In genomic region chr7:84254916-84255315, GRCm38 (mm10) we compare ENCODE assay signal across 23 mouse cellular contexts.
DNase-seq lines count a peak whose midpoint lies in the region; ATAC-seq and TF ChIP-seq lines count a peak whose summit lies in the region.
"Had no signal": no experiment of that assay in that cellular context is flagged by ENCODE, and none has a peak within 500 bp of the region (broad histone marks: within the 10 kb centered on the region; RNA-seq: fewer than 3 reads in every experiment).

No protein-coding gene starts in this region.

- 0 out of 2 replicates have a peak overlapping the region, but pooled peaks have one; percentile 5 for H3K27ac ChIP-seq in lung, embryonic 15.5 days
- H3K27ac ChIP-seq in CH12.LX (ENCODE audit: insufficient read depth, low read depth), result peak overlapping the region; percentile 72
- no peak overlapping the region for H3K27ac ChIP-seq in embryonic facial prominence, embryonic 14.5 days (replicated peaks; ENCODE audit: low read depth, low read length)
- H3K27ac ChIP-seq: embryonic facial prominence, embryonic 15.5 days; heart, embryonic 13.5 days; hindbrain, embryonic 12.5 days; hindbrain, embryonic 15.5 days had no signal

- peak; percentile 74 for TF ChIP-seq EP300 in CH12.LX (IDR thresholded peaks at IDR 0.05; ENCODE audit: low read length)

- 54% methylated on average over 8 of the region's 8 CpGs for WGBS in lung, embryonic 15.5 days
- WGBS in lung, adult 2 months, result 65% methylated on average over 8 of the region's 8 CpGs
- 67% methylated on average over 8 of the region's 8 CpGs for WGBS in embryonic facial prominence, embryonic 14.5 days

- H3K9me3 ChIP-seq in lung, embryonic 15.5 days, result no peaks in the 10 kb centered on the region
- no peaks in the 10 kb centered on the region for H3K9me3 ChIP-seq in CH12.LX (replicated peaks; ENCODE audit: low read length)
- no peaks in the 10 kb centered on the region for H3K9me3 ChIP-seq in embryonic facial prominence, embryonic 14.5 days (ENCODE audit: control insufficient read depth, low read length)
- H3K9me3 ChIP-seq: embryonic facial prominence, embryonic 15.5 days; G1E; heart, embryonic 13.5 days; hindbrain, embryonic 12.5 days; hindbrain, embryonic 15.5 days had no signal

- no peak overlapping the region for H3K4me3 ChIP-seq in lung, embryonic 15.5 days
- no peak overlapping the region for H3K4me3 ChIP-seq in lung, adult 2 months (replicated peaks; ENCODE audit: extremely low read depth, low read depth, low read length)
- no peak overlapping the region for H3K4me3 ChIP-seq in CH12.LX (replicated peaks in 1 of 3; ENCODE audit: low read depth in 2 of 3, low read length in 2 of 3, poor library complexity in 1 of 3)
- H3K4me3 ChIP-seq in embryonic facial prominence, embryonic 14.5 days (ENCODE audit: low read depth, low read length), result no peak overlapping the region
- H3K4me3 ChIP-seq: embryonic facial prominence, embryonic 15.5 days; heart, embryonic 13.5 days; hindbrain, embryonic 12.5 days; hindbrain, embryonic 15.5 days had no signal

- TF ChIP-seq CTCF in lung, adult 2 months (IDR thresholded peaks at IDR 0.05; ENCODE audit: insufficient read depth, low read length), result no peak
- TF ChIP-seq CTCF in CH12.LX (conservative IDR thresholded peaks at IDR 0.05 in 1 of 2, IDR thresholded peaks at IDR 0.05 in 1 of 2; ENCODE audit: low read depth in 2 of 2, low read length in 2 of 2), result no peak

- no peaks in the 10 kb centered on the region for H3K27me3 ChIP-seq in lung, embryonic 15.5 days
- H3K27me3 ChIP-seq in CH12.LX (replicated peaks), result no peaks in the 10 kb centered on the region
- H3K27me3 ChIP-seq in embryonic facial prominence, embryonic 14.5 days (replicated peaks; ENCODE audit: control insufficient read depth, insufficient read depth, low read length), result no peaks in the 10 kb centered on the region
- H3K27me3 ChIP-seq: embryonic facial prominence, embryonic 15.5 days; heart, embryonic 13.5 days; hindbrain, embryonic 12.5 days; hindbrain, embryonic 15.5 days; Patski had no signal

- H3K36me3 ChIP-seq in lung, embryonic 15.5 days, result no peaks in the 10 kb centered on the region
- H3K36me3 ChIP-seq in CH12.LX (replicated peaks in 1 of 2; ENCODE audit: control insufficient read depth in 1 of 2, insufficient read depth in 1 of 2, low read length in 1 of 2), result no peaks in the 10 kb centered on the region
- H3K36me3 ChIP-seq in embryonic facial prominence, embryonic 14.5 days (ENCODE audit: control insufficient read depth, insufficient read depth, low read length), result 0 out of 2 replicates have a peak, but pooled peaks cover 4% of the 10 kb centered on the region
- H3K36me3 ChIP-seq: embryonic facial prominence, embryonic 15.5 days; G1E had no signal

- dilution Hi-C loops in CH12.LX (cut with MboI; ENCODE audit: extremely low pct_ligation_motif_present, extremely low pct_unique_long_range_greater_than_20kb, low sequenced_read_pairs), result no loop called here

- no peak overlapping the region for H3K9ac ChIP-seq in lung, embryonic 15.5 days
- no peak overlapping the region for H3K9ac ChIP-seq in CH12.LX (ENCODE audit: insufficient read depth, low read depth)
- no peak overlapping the region for H3K9ac ChIP-seq in embryonic facial prominence, embryonic 14.5 days (ENCODE audit: low read depth, low read length)
- H3K9ac ChIP-seq: embryonic facial prominence, embryonic 15.5 days; forebrain, postnatal 0 days; heart, embryonic 13.5 days; hindbrain, embryonic 12.5 days; hindbrain, embryonic 15.5 days had no signal

- DNase-seq in embryo, embryonic 10 days (ENCODE audit: low spot score), result peak; percentile 18
- no peak for DNase-seq in embryo, embryonic 10.5 days (ENCODE audit: low spot score)
- no peak for DNase-seq in lung, adult 2 months
- DNase-seq in CH12.LX (ENCODE audit: extremely low read depth), result peak; percentile 47
- DNase-seq in embryonic facial prominence, embryonic 14.5 days (ENCODE audit: low spot score), result peak; percentile 60
- no peak for DNase-seq in kidney, postnatal 14 days
- no peak for DNase-seq in heart, postnatal 10 days
- DNase-seq: adrenal gland, postnatal 10 days; adrenal gland, postnatal 36 days; cerebellum, adult 18-20 months; cerebellum, adult 9-10 months; cerebellum, postnatal 14 days; forebrain, postnatal 0 days; gastrocnemius, postnatal 25 days; heart, adult 18-20 months had no signal

- ATAC-seq in lung, embryonic 15.5 days (ENCODE audit: borderline replicate concordance, extremely low read depth, low FRiP score, low TSS enrichment), result peak; percentile 2; the same call in 1 of the 2 replicates
- ATAC-seq in embryonic facial prominence, embryonic 14.5 days (ENCODE audit: low read depth), result no peak
- ATAC-seq: forebrain, embryonic 14.5 days; forebrain, postnatal 0 days; Patski had no signal

- no peak for TF ChIP-seq POLR2A in lung, adult 2 months (IDR thresholded peaks at IDR 0.05; ENCODE audit: borderline replicate concordance, extremely low read depth, low read depth, low read length)
- TF ChIP-seq POLR2A in CH12.LX (IDR thresholded peaks at IDR 0.05; ENCODE audit: low read depth, low read length), result 0 out of 2 replicates have a peak, but pooled peaks have one; percentile 17

- intact Hi-C loops in heart, postnatal 10 days (cut with DNase I), result no loop called here

- peaks cover 21% of the 10 kb centered on the region; the same call in 1 of the 2 replicates for H3K4me1 ChIP-seq in lung, embryonic 15.5 days
- H3K4me1 ChIP-seq in lung, adult 2 months (ENCODE audit: control insufficient read depth, insufficient read depth, low read length), result no peaks in the 10 kb centered on the region; the same call in none of the 2 replicates
- H3K4me1 ChIP-seq in CH12.LX (ENCODE audit: control insufficient read depth in 1 of 2, insufficient read depth in 2 of 2), result peaks cover 48 to 69% of the 10 kb centered on the region in 2 experiments
- H3K4me1 ChIP-seq in embryonic facial prominence, embryonic 14.5 days (ENCODE audit: control insufficient read depth, insufficient read depth, low read length), result no peaks in the 10 kb centered on the region
- H3K4me1 ChIP-seq: embryonic facial prominence, embryonic 15.5 days; hindbrain, embryonic 12.5 days; hindbrain, embryonic 15.5 days had no signal

- H3K79me2 ChIP-seq in CH12.LX (replicated peaks; ENCODE audit: control insufficient read depth, extremely low read depth, insufficient read depth, poor library complexity, severe bottlenecking), result no peaks in the 10 kb centered on the region

- no peak; the same call in 1 of the 2 replicates for TF ChIP-seq RAD21 in CH12.LX (IDR thresholded peaks at IDR 0.05; ENCODE audit: low read depth, low read length)

- no peak overlapping the region for H3K4me2 ChIP-seq in lung, embryonic 15.5 days
- H3K4me2 ChIP-seq in CH12.LX (ENCODE audit: insufficient read depth, low read depth, poor library complexity, severe bottlenecking), result peak overlapping the region; percentile 61; the same call in 1 of the 2 replicates
- H3K4me2 ChIP-seq in embryonic facial prominence, embryonic 14.5 days (ENCODE audit: low read depth, low read length), result no peak overlapping the region
- H3K4me2 ChIP-seq: embryonic facial prominence, embryonic 15.5 days; heart, embryonic 13.5 days; hindbrain, embryonic 12.5 days; hindbrain, embryonic 15.5 days had no signal

- in situ Hi-C loops in CH12.LX (cut with MboI; ENCODE audit: low pct_ligation_motif_present, low pct_unique_long_range_greater_than_20kb, low sequenced_read_pairs), result loop anchor here (25.0 kb wide), 1 partner anchor 93 kb away; the partner anchor contains the start of gene Abhd17c

TF ChIP-seq in CH12.LX, 34 proteins besides CTCF, POLR2A, EP300 and RAD21 (continues in another document):
- TF ChIP-seq JUND (conservative IDR thresholded peaks at IDR 0.05; ENCODE audit: low read depth, low read length), result no peak; the same call in 1 of the 2 replicates
- 0 out of 2 replicates have a peak, but pooled peaks have one; percentile 33 for TF ChIP-seq TBP (conservative IDR thresholded peaks at IDR 0.05; ENCODE audit: low read depth, low read length)
- no peak for TF ChIP-seq POLR2AphosphoS2 (IDR thresholded peaks at IDR 0.05; ENCODE audit: low read depth, low read length)
- no peak for TF ChIP-seq PAX5 (IDR thresholded peaks at IDR 0.05; ENCODE audit: low read length)
- TF ChIP-seq CHD2 (IDR thresholded peaks at IDR 0.05; ENCODE audit: low read length), result peak; percentile 29; the same call in 1 of the 2 replicates
- no peak for TF ChIP-seq GABPA (IDR thresholded peaks at IDR 0.05; ENCODE audit: insufficient replicate concordance, low read depth, low read length)
- TF ChIP-seq HCFC1 (IDR thresholded peaks at IDR 0.05; ENCODE audit: low read depth, low read length), result no peak
- TF ChIP-seq MAFK (IDR thresholded peaks at IDR 0.05; ENCODE audit: insufficient replicate concordance, low read length), result peak; percentile 78; the same call in 1 of the 2 replicates
- 0 out of 2 replicates have a peak, but pooled peaks have one; percentile 38 for TF ChIP-seq RCOR1 (conservative IDR thresholded peaks at IDR 0.05; ENCODE audit: low read depth, low read length)
- TF ChIP-seq MYC (IDR thresholded peaks at IDR 0.05; ENCODE audit: low read depth, low read length), result peak; percentile 61
- TF ChIP-seq E2F4 (IDR thresholded peaks at IDR 0.05; ENCODE audit: insufficient replicate concordance, low read depth, low read length), result no peak
- peak; percentile 82 for TF ChIP-seq ETS1 (conservative IDR thresholded peaks at IDR 0.05; ENCODE audit: low read depth, low read length)
- no peak for TF ChIP-seq ZKSCAN1 (IDR thresholded peaks at IDR 0.05; ENCODE audit: borderline replicate concordance, low read depth, low read length)
- peak; percentile 73 for TF ChIP-seq BHLHE40 (IDR thresholded peaks at IDR 0.05; ENCODE audit: low read depth, low read length)
- no peak for TF ChIP-seq ZC3H11A (IDR thresholded peaks at IDR 0.05; ENCODE audit: low read depth, low read length)
- TF ChIP-seq NRF1 (IDR thresholded peaks at IDR 0.05; ENCODE audit: low read depth, low read length), result no peak
- no peak for TF ChIP-seq MXI1 (IDR thresholded peaks at IDR 0.05; ENCODE audit: low read depth, low read length)
- no peak for TF ChIP-seq USF2 (conservative IDR thresholded peaks at IDR 0.05; ENCODE audit: low read depth, low read length)
- TF ChIP-seq MAX (IDR thresholded peaks at IDR 0.05; ENCODE audit: low read length), result peak; percentile 87
- no peak for TF ChIP-seq ZMIZ1 (IDR thresholded peaks at IDR 0.05; ENCODE audit: low read depth, low read length)
- no peak for TF ChIP-seq SMC3 (IDR thresholded peaks at IDR 0.05; ENCODE audit: low read depth, low read length)
- no peak for TF ChIP-seq UBTF (IDR thresholded peaks at IDR 0.05; ENCODE audit: low read depth, low read length)
- no peak for TF ChIP-seq USF1 (IDR thresholded peaks at IDR 0.05; ENCODE audit: low read depth, low read length)
- TF ChIP-seq KAT2A (IDR thresholded peaks at IDR 0.05; ENCODE audit: insufficient replicate concordance, low read length), result no peak
- TF ChIP-seq NELFE (IDR thresholded peaks at IDR 0.05; ENCODE audit: low read depth, low read length), result no peak
- TF ChIP-seq JUN (IDR thresholded peaks at IDR 0.05; ENCODE audit: insufficient read depth, low read depth, low read length), result no peak

Comparison
In these comparisons a context has a peak if more than half of its experiments do, and no peak if none do; other contexts are left out.
1. DNase-seq: peak in embryo, embryonic 10 days (single experiment), CH12.LX (single experiment) and embryonic facial prominence, embryonic 14.5 days (single experiment); none in embryo, embryonic 10.5 days (single experiment), lung, adult 2 months (single experiment), kidney, postnatal 14 days (single experiment) and heart, postnatal 10 days (0 of 2).